Mouse (Mus musculus): ENCODE measurements around the gene Ggnbp2.
A peak's percentile ranks its signal among the peaks of the same experiment; 100 is the strongest.

DNA sequence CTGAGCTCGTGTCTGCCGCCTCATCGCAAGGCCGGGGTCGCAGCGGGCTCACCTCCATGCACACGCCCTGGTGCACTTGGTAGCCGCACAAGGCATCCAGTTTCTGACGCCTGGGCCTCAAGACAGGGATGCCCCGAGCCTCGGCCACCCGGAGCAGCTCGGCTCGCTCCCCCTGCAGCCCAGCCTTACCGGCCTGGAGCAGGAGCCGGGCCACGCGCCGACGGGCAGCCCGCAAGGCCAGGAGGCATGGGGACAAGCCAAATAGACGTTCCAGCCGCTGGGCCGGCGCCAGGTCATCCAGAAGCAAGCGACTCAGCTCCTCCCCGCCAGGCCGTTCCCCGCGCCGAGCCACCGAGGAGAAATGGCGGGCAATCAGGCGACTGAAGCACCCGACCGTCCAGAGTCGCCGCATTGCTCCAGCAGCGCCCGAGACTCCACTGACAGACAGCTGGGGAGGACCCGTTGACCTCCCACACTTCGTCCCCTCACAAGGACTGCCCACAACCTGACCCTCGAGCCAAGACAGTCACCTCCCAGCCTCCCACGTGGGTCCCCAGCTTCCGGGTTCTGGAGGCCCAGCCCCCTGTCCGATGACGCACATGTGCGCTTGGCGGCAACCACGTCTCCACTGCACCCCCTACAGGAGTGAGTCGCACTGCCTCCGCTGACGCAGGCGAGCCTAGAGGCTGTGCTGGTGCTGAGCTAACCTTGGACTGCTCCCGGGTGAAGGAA, 51.5 kb downstream of the Ggnbp2 start, which contains the start of gene Mrm1:
- peak; percentile 69 for TF ChIP-seq POLR2A (IDR thresholded peaks at IDR 0.05; ENCODE audit: insufficient read length, low read depth)
- peak; percentile 88 for TF ChIP-seq USF1 (IDR thresholded peaks at IDR 0.05; ENCODE audit: low read depth)
- TF ChIP-seq REST (IDR thresholded peaks at IDR 0.05; ENCODE audit: insufficient read depth, insufficient read length), result no peak
- TF ChIP-seq POLR2AphosphoS2 (IDR thresholded peaks at IDR 0.05; ENCODE audit: insufficient read length, low read depth), result peak; percentile 88
- peak in 1 of 3 experiments; percentile 61 for TF ChIP-seq MYOG (IDR thresholded peaks at IDR 0.05; ENCODE audit: control insufficient read depth in 1 of 3, insufficient read depth in 1 of 3, insufficient read length in 2 of 3, low read depth in 2 of 3)
- peak in 2 of 3 experiments; percentile 27 to 39 for TF ChIP-seq MYOD1 (IDR thresholded peaks at IDR 0.05; ENCODE audit: control insufficient read depth in 1 of 3, insufficient read length in 2 of 3, low read depth in 2 of 3)
- TF ChIP-seq E2F4 (IDR thresholded peaks at IDR 0.05; ENCODE audit: insufficient read depth), result peak; percentile 59
- TF ChIP-seq CEBPB (IDR thresholded peaks at IDR 0.05; ENCODE audit: insufficient read depth, poor library complexity, severe bottlenecking), result no peak
- TF ChIP-seq TCF3 (IDR thresholded peaks at IDR 0.05; ENCODE audit: insufficient read length, low read depth), result no peak
- no peak for TF ChIP-seq TCF12 (IDR thresholded peaks at IDR 0.05; ENCODE audit: insufficient read depth, poor library complexity, severe bottlenecking)
- TF ChIP-seq MAX (IDR thresholded peaks at IDR 0.05; ENCODE audit: low read depth), result peak; percentile 81

Data from myocyte (in vitro differentiated cells).